8 mouse cellular contexts compared by ENCODE assay signal in genomic region chr15:103342415-103342814, GRCm38 (mm10). TPM values are rescaled to one million over a fixed set of nuclear protein-coding genes. Genes with fewer than 3 reads are reported as not detected.
DNase-seq lines count a peak whose midpoint lies in the region; ATAC-seq and TF ChIP-seq lines count a peak whose summit lies in the region.

No protein-coding gene starts in this region.

- H3K9me3 ChIP-seq in heart, embryonic 10.5 days: no peaks in the 10 kb centered on the region
- no peaks in the 10 kb centered on the region for H3K9me3 ChIP-seq in MEL (replicated peaks; ENCODE audit: insufficient read depth, low read length)
- no peaks in the 10 kb centered on the region for H3K9me3 ChIP-seq in lung, postnatal 0 days (ENCODE audit: low read length)

- whole genome bisulfite sequencing in heart, embryonic 10.5 days: 18% methylated on average over 4 of the region's 4 CpGs
- WGBS in lung, postnatal 0 days: 21% methylated on average over 4 of the region's 4 CpGs

- TF ChIP-seq EP300 in MEL (IDR thresholded peaks at IDR 0.05; ENCODE audit: low read depth in 1 of 2, low read length in 2 of 2): no peak
- no peak for TF ChIP-seq EP300 in lung, postnatal 0 days (IDR thresholded peaks at IDR 0.05)

- TF ChIP-seq RAD21 in MEL (IDR thresholded peaks at IDR 0.05; ENCODE audit: low read depth, low read length): peak; percentile 70

- DNase-seq in heart, adult 18-20 months: peak; percentile 78 to 88
- no peak for DNase-seq in heart, embryonic 10.5 days (ENCODE audit: low spot score)
- DNase-seq in MEL (ENCODE audit: low read depth, low spot score): peak; percentile 84
- DNase-seq in cerebellum, adult 9-11 months: peak; percentile 67
- DNase-seq in gastrocnemius, postnatal 25 days: peak; percentile 48
- DNase-seq in layer of hippocampus, adult 18-20 months (ENCODE audit: low spot score in 2 of 2): peak; percentile 71 to 86
- DNase-seq in lung, postnatal 0 days (ENCODE audit: low spot score): peak; percentile 84
- DNase-seq in right cerebral cortex, postnatal 36 days (ENCODE audit: low spot score in 2 of 2): peak; percentile 63 to 64

- peak; percentile 36 to 72 (median 50) for TF ChIP-seq CTCF in MEL (IDR thresholded peaks at IDR 0.05 in 2 of 3, conservative IDR thresholded peaks at IDR 0.05 in 1 of 3; ENCODE audit: control insufficient read depth in 1 of 3, insufficient read depth in 1 of 3, low read depth in 2 of 3, low read length in 3 of 3, poor library complexity in 1 of 3, severe bottlenecking in 1 of 3)
- peak; percentile 86 for TF ChIP-seq CTCF in lung, postnatal 0 days (IDR thresholded peaks at IDR 0.05)

- H3K27me3 ChIP-seq in heart, embryonic 10.5 days (ENCODE audit: insufficient read depth, poor library complexity, severe bottlenecking): peaks cover 46% of the 10 kb centered on the region
- no peaks in the 10 kb centered on the region for H3K27me3 ChIP-seq in MEL (ENCODE audit: control insufficient read depth in 1 of 2, insufficient read depth in 2 of 2, low read length in 2 of 2)
- peaks cover 16% of the 10 kb centered on the region for H3K27me3 ChIP-seq in lung, postnatal 0 days (replicated peaks; ENCODE audit: insufficient read depth, low read length)

- no peak for TF ChIP-seq POLR2A in MEL (IDR thresholded peaks at IDR 0.05; ENCODE audit: control insufficient read depth in 1 of 2, insufficient read depth in 1 of 2, low read depth in 1 of 2, low read length in 2 of 2, poor library complexity in 1 of 2)

- H3K79me2 ChIP-seq in MEL (ENCODE audit: control insufficient read depth, insufficient read depth, low read length, poor library complexity): peaks cover 15% of the 10 kb centered on the region

- H3K36me3 ChIP-seq in heart, embryonic 10.5 days: peaks cover 42% of the 10 kb centered on the region
- H3K36me3 ChIP-seq in MEL (ENCODE audit: control insufficient read depth in 1 of 2, insufficient read depth in 2 of 2, low read length in 2 of 2): peaks cover 6 to 12% of the 10 kb centered on the region in 2 experiments
- H3K36me3 ChIP-seq in lung, postnatal 0 days (ENCODE audit: insufficient read depth, low read length): peaks cover 10% of the 10 kb centered on the region; the same call in 1 of the 2 replicates

- 0 out of 2 replicates have a peak, but pooled peaks have one; percentile 27 for ATAC-seq in lung, postnatal 0 days

- no peak overlapping the region for H3K9ac ChIP-seq in MEL (ENCODE audit: control insufficient read depth, low read depth, low read length, poor library complexity, severe bottlenecking)
- no peak overlapping the region for H3K9ac ChIP-seq in lung, postnatal 0 days (replicated peaks; ENCODE audit: low read depth)

- no peak overlapping the region for H3K27ac ChIP-seq in heart, embryonic 10.5 days
- no peak overlapping the region for H3K27ac ChIP-seq in MEL (ENCODE audit: control insufficient read depth, low read depth, low read length)
- H3K27ac ChIP-seq in lung, postnatal 0 days (ENCODE audit: low read length): no peak overlapping the region

- peaks cover 30% of the 10 kb centered on the region for H3K4me1 ChIP-seq in heart, embryonic 10.5 days
- peaks cover 0 to 16% of the 10 kb centered on the region in 2 experiments; a peak in 3 of 4 replicates for H3K4me1 ChIP-seq in MEL (ENCODE audit: control insufficient read depth in 1 of 2, insufficient read depth in 2 of 2, low read length in 2 of 2)
- H3K4me1 ChIP-seq in lung, postnatal 0 days (ENCODE audit: insufficient read depth, low read depth, low read length): peaks cover 6% of the 10 kb centered on the region; the same call in 1 of the 2 replicates

- H3K4me2 ChIP-seq in lung, postnatal 0 days (replicated peaks; ENCODE audit: low read depth, low read length): no peak overlapping the region

- H3K4me3 ChIP-seq in heart, embryonic 10.5 days: no peak overlapping the region
- no peak overlapping the region for H3K4me3 ChIP-seq in MEL (ENCODE audit: control insufficient read depth in 1 of 2, insufficient read depth in 1 of 2, low read depth in 2 of 2, low read length in 2 of 2)
- no peak overlapping the region for H3K4me3 ChIP-seq in lung, postnatal 0 days (ENCODE audit: low read depth, low read length)

TF ChIP-seq in MEL, 35 proteins besides CTCF, POLR2A, EP300 and RAD21:
- TF ChIP-seq ZC3H11A (IDR thresholded peaks at IDR 0.05; ENCODE audit: low read depth, low read length) (peak; percentile 38; the same call in 1 of the 2 replicates), NELFE (IDR thresholded peaks at IDR 0.05; ENCODE audit: low read depth, low read length) (no peak), HCFC1 (IDR thresholded peaks at IDR 0.05; ENCODE audit: low read depth, low read length) (no peak), ZNF384 (IDR thresholded peaks at IDR 0.05; ENCODE audit: low read depth, low read length) (no peak), ZMIZ1 (IDR thresholded peaks at IDR 0.05; ENCODE audit: low read depth, low read length) (no peak), SMC3 (IDR thresholded peaks at IDR 0.05; ENCODE audit: low read depth, low read length) (peak; percentile 51), SIN3A (IDR thresholded peaks at IDR 0.05; ENCODE audit: low read length) (0 out of 2 replicates have a peak, but pooled peaks have one; percentile 16)

RNA-seq across cellular contexts. Expression of gene Zfp385a, which starts 2.5 kb away (rescaled TPM):
- total RNA-seq in heart, adult 18-20 months (2021): 10 to 100 TPM in 1 of 2 experiments, 1 to 10 TPM in 1; 8.9 to 10.3 TPM
- polyA plus RNA-seq in heart, embryonic 10.5 days (2016; fragmentation: Nextera tagmentation; extraction: Ambion mirVana): 8.9 and 15.8 TPM in 2 replicates
- 4.4 and 5.2 TPM in 2 replicates for total RNA-seq in MEL (2012; rRNA removed)
- polyA plus RNA-seq in MEL (2012; ENCODE audit: insufficient read depth in 1 of 2, insufficient read length in 2 of 2, low read depth in 1 of 2, low replicate concordance in 2 of 2, missing spikeins in 1 of 2): 10 to 100 TPM in 1 of 2 experiments, not detected in 1; 54.0 TPM
- total RNA-seq in gastrocnemius, postnatal 25 days (2021): 10 to 100 TPM; 17.0 to 77.5 TPM
- 10 to 100 TPM; 43.7 to 49.8 TPM for total RNA-seq in layer of hippocampus, adult 18-20 months (2021)
- polyA plus RNA-seq in lung, postnatal 0 days (2015; fragmentation: Nextera tagmentation; extraction: Ambion mirVana): 5.0 and 6.5 TPM in 2 replicates

RNA-seq across cellular contexts. Expression of gene Itga5, which starts 24.1 kb away (rescaled TPM):
- total RNA-seq in heart, adult 18-20 months (2021): 10 to 100 TPM; 30.8 to 37.3 TPM
- 60.6 and 98.7 TPM in 2 replicates for polyA plus RNA-seq in heart, embryonic 10.5 days (2016; fragmentation: Nextera tagmentation; extraction: Ambion mirVana)
- 6.0 and 6.7 TPM in 2 replicates for total RNA-seq in MEL (2012; rRNA removed)
- polyA plus RNA-seq in MEL (2012; ENCODE audit: insufficient read depth in 1 of 2, insufficient read length in 2 of 2, low read depth in 1 of 2, low replicate concordance in 2 of 2, missing spikeins in 1 of 2): 10 to 100 TPM in 1 of 2 experiments, not detected in 1; 17.4 TPM
- total RNA-seq in gastrocnemius, postnatal 25 days (2021): 10 to 100 TPM in 1 of 2 experiments, 1 to 10 TPM in 1; 9.5 to 15.2 TPM
- total RNA-seq in layer of hippocampus, adult 18-20 months (2021): 1 to 10 TPM; 1.1 to 1.2 TPM
- polyA plus RNA-seq in lung, postnatal 0 days (2015; fragmentation: Nextera tagmentation; extraction: Ambion mirVana): 30.0 and 31.2 TPM in 2 replicates

RNA-seq across cellular contexts. Expression of gene Gpr84, which starts 32.0 kb away (rescaled TPM):
- not detected for total RNA-seq in heart, adult 18-20 months (2021)
- 0.35 TPM in 1 of 2 replicates, not detected in the other for polyA plus RNA-seq in heart, embryonic 10.5 days (2016; fragmentation: Nextera tagmentation; extraction: Ambion mirVana)
- 0.12 TPM in 1 of 2 replicates, not detected in the other for total RNA-seq in MEL (2012; rRNA removed)
- under 1 TPM in 1 of 2 experiments, not detected in 1; 0.21 TPM for polyA plus RNA-seq in MEL (2012; ENCODE audit: insufficient read depth in 1 of 2, insufficient read length in 2 of 2, low read depth in 1 of 2, low replicate concordance in 2 of 2, missing spikeins in 1 of 2)
- not detected for total RNA-seq in gastrocnemius, postnatal 25 days (2021)
- total RNA-seq in layer of hippocampus, adult 18-20 months (2021): under 1 TPM; 0.54 to 0.63 TPM
- polyA plus RNA-seq in lung, postnatal 0 days (2015; fragmentation: Nextera tagmentation; extraction: Ambion mirVana): 0.67 and 2.2 TPM in 2 replicates
